Comparison of ENCODE assay signal across 17 mouse cellular contexts in the genomic region with DNA sequence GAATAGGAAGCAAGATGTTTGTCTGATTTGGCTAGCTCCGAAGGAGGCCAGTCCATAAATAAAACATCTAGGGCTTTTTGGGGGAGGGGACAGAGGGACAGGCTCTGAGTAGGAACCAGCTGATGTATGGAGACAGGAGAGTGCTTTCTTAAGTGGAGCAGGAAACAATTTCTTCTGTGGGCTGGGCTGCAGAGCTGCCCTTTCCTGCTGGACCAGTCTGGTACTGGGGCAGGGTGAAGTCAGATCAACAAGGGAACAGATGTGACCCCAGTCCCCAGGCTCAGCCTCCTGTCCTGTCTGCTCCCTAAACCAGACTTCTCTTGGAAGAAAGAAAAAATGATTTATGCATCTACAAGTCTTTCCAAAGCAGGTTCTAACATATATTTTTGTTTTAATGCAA.
"Had no signal": no experiment of that assay in that cellular context is flagged by ENCODE, and none has a peak within 500 bp of the region (broad histone marks: within the 10 kb centered on the region; RNA-seq: fewer than 3 reads in every experiment).

No protein-coding gene starts in this region.

- H3K9ac ChIP-seq: intestine, embryonic 15.5 days; liver, embryonic 15.5 days; midbrain, embryonic 15.5 days; neural tube, embryonic 12.5 days; stomach, embryonic 15.5 days had no signal

- H3K27ac ChIP-seq: intestine, embryonic 15.5 days; left cerebral cortex, adult 2 months; limb, embryonic 10.5 days; liver, embryonic 15.5 days; midbrain, embryonic 15.5 days; neural tube, embryonic 12.5 days; stomach, embryonic 15.5 days had no signal

- ATAC-seq: intestine, embryonic 15.5 days; lung, postnatal 0 days; midbrain, embryonic 15.5 days had no signal

- DNase-seq: kidney, adult 2 months; kidney, postnatal 4 days; lung, adult 2 months; lung, postnatal 36 days; right cerebral cortex, postnatal 14 days; thymus, adult 2 months; thymus, postnatal 36 days had no signal

- H3K27me3 ChIP-seq: intestine, embryonic 15.5 days; liver, embryonic 15.5 days; midbrain, embryonic 15.5 days; neural tube, embryonic 12.5 days; stomach, embryonic 15.5 days had no signal

- H3K4me1 ChIP-seq: intestine, embryonic 15.5 days; liver, embryonic 15.5 days; midbrain, embryonic 15.5 days; neural tube, embryonic 12.5 days; stomach, embryonic 15.5 days had no signal

- H3K4me3 ChIP-seq: intestine, embryonic 15.5 days; left cerebral cortex, adult 2 months; limb, embryonic 10.5 days; liver, embryonic 15.5 days; midbrain, embryonic 15.5 days; neural tube, embryonic 12.5 days; stomach, embryonic 15.5 days had no signal

- H3K36me3 ChIP-seq: intestine, embryonic 15.5 days; limb, embryonic 10.5 days; liver, embryonic 15.5 days; midbrain, embryonic 15.5 days; neural tube, embryonic 12.5 days; stomach, embryonic 15.5 days had no signal

- H3K4me2 ChIP-seq: intestine, embryonic 15.5 days; liver, embryonic 11.5 days; liver, embryonic 15.5 days; midbrain, embryonic 11.5 days; midbrain, embryonic 15.5 days; neural tube, embryonic 12.5 days; stomach, embryonic 15.5 days had no signal

- H3K9me3 ChIP-seq: intestine, embryonic 15.5 days; limb, embryonic 10.5 days; liver, embryonic 15.5 days; midbrain, embryonic 15.5 days; neural tube, embryonic 12.5 days; stomach, embryonic 15.5 days had no signal
